Mouse (Mus musculus): ENCODE data around the gene Lyrm7.
"Not testable (repeated sequence)": the region's sequence is repeated elsewhere in the genome, so short reads cannot be mapped to it uniquely, and the experiment has no call there.

Lyrm7 gene

DNA sequence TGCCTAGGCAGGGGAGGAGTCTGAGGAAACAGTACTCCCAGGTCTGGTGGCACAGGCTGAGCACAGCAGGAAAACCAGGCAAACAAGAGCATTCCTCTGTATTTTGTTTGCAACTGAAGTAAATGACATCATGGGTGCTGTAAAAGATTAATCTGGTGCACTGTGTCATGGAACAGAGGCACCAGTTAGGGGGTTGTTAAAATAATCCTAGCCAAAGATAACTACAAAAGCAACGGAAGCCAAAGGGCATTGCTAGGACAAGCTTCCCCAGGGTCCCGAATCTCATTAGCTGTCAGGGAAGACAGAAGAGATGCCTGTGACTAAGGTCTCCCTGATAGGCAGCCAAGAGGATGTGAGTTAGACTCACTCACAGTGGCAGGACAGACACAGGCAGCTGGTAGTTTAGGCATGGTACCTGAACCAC is 20.3 kb upstream of the Lyrm7 start:
- peak; percentile 41 for DNase-seq (ENCODE audit: low spot score)

DNA sequence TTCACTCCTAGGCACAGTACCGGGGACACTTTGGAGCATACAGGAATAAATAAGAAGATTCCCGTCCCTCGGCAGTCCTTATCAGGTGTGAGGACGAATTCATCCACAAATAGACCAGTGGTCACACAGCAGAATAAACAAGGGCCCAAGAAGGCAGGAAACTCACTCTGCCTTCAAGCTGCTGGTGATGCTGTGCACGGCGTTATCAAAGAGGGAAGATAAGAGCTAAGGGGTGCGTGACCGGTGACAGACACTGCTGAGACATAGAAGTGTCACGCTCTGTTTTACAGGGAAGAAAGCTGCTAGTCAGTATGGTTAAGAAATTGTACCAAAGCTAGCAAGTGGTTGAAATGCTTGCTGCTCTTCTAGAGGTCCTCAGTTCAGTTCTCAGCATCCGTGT is 19.2 kb upstream of the Lyrm7 start:
- DNase-seq (ENCODE audit: low spot score) = no peak

DNA sequence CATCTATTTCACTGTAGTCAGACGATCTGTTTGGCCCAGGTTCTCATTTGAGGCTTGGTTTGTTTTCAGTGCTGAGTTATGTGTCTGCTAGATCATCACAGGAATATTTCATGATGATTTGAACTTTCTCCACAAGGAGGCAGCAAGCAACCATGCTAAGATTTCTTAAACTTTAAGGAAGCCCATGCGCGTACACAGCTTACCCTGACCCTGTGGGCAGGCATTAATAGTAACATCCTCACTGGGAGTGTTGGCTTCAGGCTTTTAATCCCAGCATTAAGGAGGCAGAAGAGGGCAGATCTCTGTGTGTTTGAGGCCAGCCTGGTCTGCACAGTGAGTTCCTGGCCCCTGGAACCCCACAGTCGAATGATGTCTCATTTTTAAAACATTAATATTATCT is 18.7 kb upstream of the Lyrm7 start:
- DNase-seq (ENCODE audit: low spot score) = peak; percentile 87

DNA sequence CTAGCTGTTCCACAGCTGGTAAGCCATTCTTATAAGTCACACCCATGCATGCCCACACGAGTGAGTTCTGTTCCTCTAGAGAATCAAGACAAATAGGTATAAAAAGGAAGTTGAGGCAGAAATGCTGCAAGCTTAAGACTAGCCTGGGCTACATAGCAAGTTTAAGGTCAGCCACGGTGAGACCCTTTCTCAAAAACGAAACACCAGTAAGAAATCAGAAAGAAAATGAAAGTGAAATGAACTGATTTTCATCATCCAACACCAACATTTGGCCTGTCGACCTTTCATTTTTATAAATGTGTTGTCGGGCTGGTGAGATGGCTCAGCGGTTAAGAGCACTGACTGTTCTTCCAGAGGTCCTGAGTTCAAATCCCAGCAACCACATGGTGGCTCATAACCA is 18.2 kb upstream of the Lyrm7 start:
- no peak for DNase-seq (ENCODE audit: low spot score)

DNA sequence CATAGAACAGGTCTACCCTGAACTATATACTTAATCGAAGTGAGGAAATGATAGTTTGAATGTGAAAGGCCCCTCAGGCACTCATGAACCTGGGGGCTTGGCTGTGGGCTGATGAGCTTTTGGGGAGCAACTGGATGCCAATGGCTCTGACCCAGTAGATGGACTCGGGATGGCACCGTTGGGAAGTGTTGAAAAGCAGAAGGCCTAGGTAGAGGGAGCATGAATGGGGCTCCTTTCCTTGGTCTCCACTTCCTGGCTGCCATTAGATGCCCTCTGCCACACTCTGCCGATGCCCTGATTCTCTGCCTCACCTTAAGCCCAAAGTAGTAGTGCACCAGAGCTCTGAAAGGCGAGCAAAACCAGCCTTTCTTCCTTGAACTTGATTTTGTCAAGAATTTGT is 15.3 kb upstream of the Lyrm7 start:
- DNase-seq (ENCODE audit: low spot score) = no peak

GRCm38 (mm10) chr11:54871831-54872537 is 11.3 kb upstream of the Lyrm7 start:
- no peak for DNase-seq (ENCODE audit: low spot score)

DNA sequence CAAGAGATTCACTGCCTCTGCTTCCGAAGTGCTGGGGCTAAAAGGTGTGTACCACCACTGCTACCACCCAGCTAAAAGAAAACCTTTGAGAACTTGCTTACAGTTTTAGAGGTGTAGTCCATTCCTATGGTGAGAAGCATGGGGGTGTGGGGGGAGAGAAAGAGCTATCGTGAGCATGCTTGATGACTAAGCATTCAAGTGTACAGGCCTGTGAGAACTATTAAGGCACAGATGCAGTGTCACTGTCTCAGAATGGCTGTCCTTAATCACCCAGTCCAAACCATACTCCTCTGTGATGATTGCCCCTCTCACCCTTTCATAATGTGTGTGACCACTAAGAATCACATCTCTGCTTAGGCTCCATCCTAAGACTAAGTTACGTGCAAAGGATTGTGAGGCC is 8.6 kb upstream of the Lyrm7 start:
- no peak for DNase-seq (ENCODE audit: low spot score)

- no peak for DNase-seq (ENCODE audit: low spot score)
These were observed 7.7 kb upstream of the Lyrm7 start for GRCm38 (mm10) chr11:54868445-54868844.

DNA sequence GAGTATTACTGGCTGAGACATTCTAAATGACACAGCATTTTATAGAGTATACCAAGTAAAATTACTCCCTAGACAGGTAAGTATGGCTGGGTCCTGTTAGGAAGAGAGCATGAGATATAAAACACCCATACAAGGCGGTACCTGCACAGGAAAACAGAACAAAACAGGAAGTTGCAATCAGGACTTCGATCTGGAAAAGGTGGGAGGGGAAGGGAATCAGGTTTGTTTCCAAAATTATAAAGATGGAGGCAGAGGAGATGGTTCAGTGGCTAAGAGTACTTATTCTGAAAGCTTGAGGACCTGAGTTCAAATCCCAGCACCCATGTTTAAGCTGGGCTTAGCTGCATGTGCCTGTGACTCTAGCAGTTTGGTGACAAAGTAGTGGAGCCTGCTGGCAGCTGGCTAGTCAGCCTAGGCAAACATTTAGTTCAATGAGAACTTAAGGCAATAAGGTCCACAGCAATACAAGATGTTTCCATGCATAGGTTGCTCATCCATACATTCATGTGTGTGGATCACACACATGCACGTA is 7.3 kb upstream of the Lyrm7 start:
- no peak for DNase-seq (ENCODE audit: low spot score)

DNA sequence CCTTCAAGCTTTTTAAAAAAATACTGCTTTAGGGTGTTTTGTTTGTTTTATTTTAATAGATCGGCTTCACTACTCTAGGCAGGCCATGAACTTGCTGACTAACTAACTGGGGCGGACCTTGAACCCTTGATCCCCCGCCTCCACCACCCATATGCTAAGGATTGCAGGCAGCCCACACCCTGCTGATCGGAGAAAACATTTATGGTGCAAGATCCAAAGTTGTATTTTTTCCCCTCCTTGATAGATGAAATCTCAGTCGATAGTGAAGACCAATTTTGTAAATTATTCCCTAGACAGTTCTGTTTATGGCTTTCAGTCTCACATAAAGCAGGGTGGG is 6.3 kb upstream of the Lyrm7 start:
- peak; percentile 63 for DNase-seq (ENCODE audit: low spot score)

- DNase-seq (ENCODE audit: low spot score) = peak; percentile 95
These were observed 5.7 kb upstream of the Lyrm7 start, which contains the start of gene Hint1 for GRCm38 (mm10) chr11:54866119-54867048. Hint1 (plus strand) TSS chr11:54866383.

- no peak for DNase-seq (ENCODE audit: low spot score)
These were observed 4.8 kb upstream of the Lyrm7 start for GRCm38 (mm10) chr11:54865330-54866085.

GRCm38 (mm10) chr11:54862621-54863520 is 2.2 kb upstream of the Lyrm7 start:
- DNase-seq (ENCODE audit: low spot score) = peak; percentile 71

GRCm38 (mm10) chr11:54861471-54862420 is 1.0 kb upstream of the Lyrm7 start:
- no peak for DNase-seq (ENCODE audit: low spot score)

- peak; percentile 76 for DNase-seq (ENCODE audit: low spot score)
These were observed 1.2 kb downstream of the Lyrm7 start for GRCm38 (mm10) chr11:54859322-54860165.

- DNase-seq (ENCODE audit: low spot score) = not testable (repeated sequence)
These were observed 1.8 kb downstream of the Lyrm7 start for GRCm38 (mm10) chr11:54858880-54859279.

DNA sequence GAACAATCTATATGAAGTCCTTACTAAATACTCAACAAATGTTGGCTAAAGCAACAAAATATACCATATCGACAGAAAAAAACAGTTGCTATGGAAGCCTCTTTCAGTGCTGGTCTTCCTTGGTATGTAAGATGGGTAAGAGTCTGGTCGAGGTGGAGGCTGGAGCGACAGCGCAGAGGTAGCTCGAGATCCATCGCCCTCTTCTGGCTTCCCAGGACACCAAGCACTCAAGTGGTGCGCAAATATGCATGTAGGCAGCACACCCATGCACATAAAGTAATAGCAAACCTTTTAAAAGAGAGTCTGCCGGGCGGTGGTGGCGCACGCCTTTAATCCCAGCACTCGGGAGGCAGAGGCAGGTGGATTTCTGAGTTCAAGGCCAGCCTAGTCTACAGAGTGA is 9.1 kb downstream of the Lyrm7 start:
- no peak for DNase-seq (ENCODE audit: low spot score)

DNA sequence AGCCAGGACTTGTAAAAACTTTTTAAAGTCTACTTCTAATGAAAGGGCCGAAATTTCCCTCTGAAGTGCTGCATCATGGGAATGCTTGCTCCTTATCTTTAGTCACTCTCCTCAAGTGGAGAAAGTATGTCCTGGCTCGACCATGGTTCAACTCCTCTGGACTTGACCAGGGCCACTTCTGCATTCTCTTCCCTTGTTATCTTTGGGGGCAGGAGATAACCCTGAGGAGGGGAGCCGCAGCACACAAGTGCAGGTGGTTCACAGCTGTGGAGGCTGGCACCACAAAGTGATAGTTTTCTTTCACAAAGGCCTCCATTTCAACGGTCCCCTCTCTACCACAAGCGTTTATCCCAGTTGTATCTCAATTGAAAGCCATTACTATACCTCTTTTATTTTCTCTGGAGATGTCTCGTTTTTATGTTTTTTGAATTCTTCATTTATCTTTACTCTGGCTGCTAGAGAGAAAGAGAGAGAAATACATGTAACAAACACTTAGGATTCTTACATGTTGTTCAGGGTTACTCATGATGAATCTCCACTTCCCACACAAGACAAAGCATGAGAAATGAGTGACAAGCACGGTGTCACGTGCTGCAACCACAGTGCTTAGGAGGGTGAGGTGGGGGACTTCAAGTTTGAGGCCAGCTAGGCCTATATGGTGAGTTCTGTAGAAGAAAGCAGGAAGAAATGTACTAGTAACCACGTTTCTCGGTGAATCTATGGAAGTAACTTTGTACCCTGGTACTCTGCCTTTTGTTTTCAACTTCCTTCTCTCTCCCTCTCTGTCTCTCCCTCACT is 10.6 kb downstream of the Lyrm7 start:
- DNase-seq (ENCODE audit: low spot score) = no peak

All from embryo, embryonic 10 days (tissue).